Mouse (Mus musculus) inflammation-experienced regulatory T-cells (primary cell): ENCODE measurements around the gene Gm49711. TPM values are rescaled to one million over a fixed set of nuclear protein-coding genes. Genes with fewer than 3 reads are reported as not detected.

Source experiments
- polyA plus RNA-seq, 2 experiments: library from polyadenylated mRNA; unstranded; fragments of 100-300 nt; shearing (Covaris generic); gene quantifications; one replicate each; pipeline ENCODE4 v1.2.1; 2017

Gm49711 gene
- polyA plus RNA-seq: not detected

GRCm38 (mm10) chr16:92057852-92058643 lies at the start of gene Gm49711, which contains the start of the genes Mrps6 and Slc5a3:
Gene Gm49711, plus strand, starts transcription at chr16:92058316.
Gene Mrps6, plus strand, starts transcription at chr16:92058270.
Gene Slc5a3, plus strand, starts transcription at chr16:92058322.

Other genes with a start within 250 kb of the Gm49711 start
- gene Mrps6, start within 50 bp of the Gm49711 start, polyA plus RNA-seq: 100 to 1,000 TPM in 1 of 2 experiments, 10 to 100 TPM in 1; 67.5 to 118 TPM
- 1 to 10 TPM; 6.4 to 7.4 TPM for gene Slc5a3, start within 50 bp of the Gm49711 start, polyA plus RNA-seq
- under 1 TPM; 0.24 to 0.60 TPM for gene Kcne2, start 234.1 kb downstream of the Gm49711 start, polyA plus RNA-seq
- gene Smim11, start 243.0 kb downstream of the Gm49711 start, polyA plus RNA-seq: 100 to 1,000 TPM; 108 to 116 TPM